11 mouse cellular contexts compared by ENCODE assay signal in genomic region chr3:19059906-19060870, GRCm38 (mm10).
DNase-seq lines count a peak whose midpoint lies in the region; ATAC-seq lines count a peak whose summit lies in the region.
"Had no signal": no experiment of that assay in that cellular context is flagged by ENCODE, and none has a peak within 500 bp of the region (broad histone marks: within the 10 kb centered on the region; RNA-seq: fewer than 3 reads in every experiment).

No protein-coding gene starts in this region.

- DNase-seq in left cerebral cortex, postnatal 4 days, result peak; percentile 58
- DNase-seq in left cerebral cortex, postnatal 14 days (ENCODE audit: low spot score in 2 of 2), result no peak
- DNase-seq in forebrain, embryonic 14.5 days (ENCODE audit: low spot score), result no peak
- DNase-seq in midbrain, embryonic 10.5 days (ENCODE audit: low spot score), result peak; percentile 21
- no peak for DNase-seq in B cell, adult 2 months
- DNase-seq in testis, postnatal 10 days (ENCODE audit: low spot score), result no peak
- DNase-seq: heart, adult 18-20 months; spleen, adult 18-20 months had no signal

- intact Hi-C loops in left cerebral cortex, postnatal 4 days (cut with DNase I), result loop anchor here (5.0 kb wide), 1 partner anchor 433 kb away; no protein-coding TSS in a partner anchor
- intact Hi-C loops in left cerebral cortex, postnatal 14 days (cut with DNase I), result loop anchor here (5.0 to 10.0 kb wide), 3 partner anchors 418 to 1225 kb away; no protein-coding TSS in a partner anchor

- no peak overlapping the region for H3K4me2 ChIP-seq in forebrain, embryonic 14.5 days (ENCODE audit: low read length)
- H3K4me2 ChIP-seq: embryonic facial prominence, embryonic 15.5 days; lung, embryonic 15.5 days had no signal

- H3K27me3 ChIP-seq in forebrain, embryonic 14.5 days (replicated peaks; ENCODE audit: control insufficient read depth, insufficient read depth, low read length), result no peaks in the 10 kb centered on the region
- peaks cover 20% of the 10 kb centered on the region for H3K27me3 ChIP-seq in midbrain, embryonic 10.5 days (ENCODE audit: low read depth, poor library complexity, severe bottlenecking)
- H3K27me3 ChIP-seq: lung, embryonic 15.5 days had no signal

- no peak for ATAC-seq in forebrain, embryonic 14.5 days
- no peak for ATAC-seq in erythroblast, adult 5-6 weeks (replicated peaks; ENCODE audit: low FRiP score, poor library complexity, severe bottlenecking)

- H3K9me3 ChIP-seq in forebrain, embryonic 14.5 days (replicated peaks; ENCODE audit: control insufficient read depth, low read length), result no peaks in the 10 kb centered on the region
- H3K9me3 ChIP-seq in midbrain, embryonic 10.5 days (replicated peaks), result no peaks in the 10 kb centered on the region
- H3K9me3 ChIP-seq: embryonic facial prominence, embryonic 15.5 days; lung, embryonic 15.5 days had no signal

- 0 out of 2 replicates have a peak, but pooled peaks cover 3% of the 10 kb centered on the region for H3K4me1 ChIP-seq in forebrain, embryonic 14.5 days (ENCODE audit: control insufficient read depth, insufficient read depth, low read length)
- H3K4me1 ChIP-seq in midbrain, embryonic 10.5 days, result peaks cover 9% of the 10 kb centered on the region
- H3K4me1 ChIP-seq: embryonic facial prominence, embryonic 15.5 days; lung, embryonic 15.5 days had no signal

- H3K4me3 ChIP-seq in forebrain, embryonic 14.5 days (ENCODE audit: low read depth, low read length), result no peak overlapping the region
- no peak overlapping the region for H3K4me3 ChIP-seq in midbrain, embryonic 10.5 days
- H3K4me3 ChIP-seq: embryonic facial prominence, embryonic 15.5 days; lung, embryonic 15.5 days had no signal

- no peaks in the 10 kb centered on the region for H3K36me3 ChIP-seq in forebrain, embryonic 14.5 days (ENCODE audit: control insufficient read depth, insufficient read depth, low read length)
- H3K36me3 ChIP-seq in midbrain, embryonic 10.5 days, result no peaks in the 10 kb centered on the region
- H3K36me3 ChIP-seq: embryonic facial prominence, embryonic 15.5 days; lung, embryonic 15.5 days had no signal

- H3K9ac ChIP-seq in forebrain, embryonic 14.5 days (ENCODE audit: low read length), result peak overlapping the region; percentile 9; the same call in 1 of the 2 replicates
- H3K9ac ChIP-seq: embryonic facial prominence, embryonic 15.5 days; lung, embryonic 15.5 days had no signal

- 20% methylated on average over 15 of the region's 17 CpGs for WGBS in forebrain, embryonic 14.5 days
- 30% methylated on average over 17 of the region's 17 CpGs for WGBS in midbrain, embryonic 10.5 days

- H3K27ac ChIP-seq in forebrain, embryonic 14.5 days (ENCODE audit: low read depth, low read length), result no peak overlapping the region
- peak overlapping the region; percentile 73 for H3K27ac ChIP-seq in midbrain, embryonic 10.5 days (replicated peaks)
- H3K27ac ChIP-seq: embryonic facial prominence, embryonic 15.5 days; lung, embryonic 15.5 days had no signal

Comparison
In these comparisons a context has a peak if more than half of its experiments do, and no peak if none do; other contexts are left out.
1. DNase-seq: peak in left cerebral cortex, postnatal 4 days (single experiment) and midbrain, embryonic 10.5 days (single experiment); none in left cerebral cortex, postnatal 14 days (0 of 2), forebrain, embryonic 14.5 days (single experiment), B cell, adult 2 months (0 of 2) and testis, postnatal 10 days (single experiment).